Mouse (Mus musculus) ovary, postnatal 10 days (tissue): Measurements from ENCODE around the gene E130309D02Rik.

Experiments
- DNase-seq: peaks from one replicate; pipeline ENCODE4 v3.0.0; 2022; ENCODE audit warnings: low spot score

The E130309D02Rik gene

DNA sequence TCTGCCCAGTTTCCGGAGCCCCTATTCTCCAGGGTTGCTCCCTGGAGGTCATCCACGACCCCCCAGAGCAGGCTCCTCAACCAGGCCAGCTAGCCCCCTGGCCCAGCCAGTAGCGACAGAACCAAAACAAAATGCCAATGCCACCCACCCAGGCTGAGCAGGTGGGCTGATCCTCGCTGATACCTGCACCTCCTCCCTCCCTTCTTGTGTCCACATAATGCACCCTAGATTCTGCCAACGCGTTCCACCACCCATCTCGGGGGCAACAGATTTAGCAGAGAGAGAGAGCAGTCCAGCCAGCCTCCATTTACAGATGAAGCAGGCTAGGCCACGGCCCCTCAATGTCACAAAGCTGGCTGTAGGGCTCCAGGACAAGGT, 46.2 kb downstream of the E130309D02Rik start:
- DNase-seq = no peak

DNA sequence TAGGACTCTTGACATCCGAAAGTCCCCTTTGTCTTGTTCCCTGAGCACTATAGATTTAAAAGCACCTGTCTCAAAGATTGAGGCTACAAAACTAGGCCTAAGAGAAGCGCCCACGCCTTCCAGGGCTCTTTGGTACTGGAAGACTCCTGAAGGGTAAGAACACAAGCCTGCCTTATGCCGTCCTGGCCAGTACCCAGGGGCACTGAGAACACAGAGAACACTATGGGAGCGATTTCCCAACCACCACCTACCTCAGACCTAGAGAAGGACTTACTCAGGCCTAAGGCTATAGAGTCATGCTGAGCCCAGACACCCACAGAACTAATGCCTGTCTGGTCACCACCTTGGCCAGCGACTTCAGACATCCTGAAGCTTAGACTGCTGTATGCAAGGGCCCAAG, 48.4 kb downstream of the E130309D02Rik start:
- DNase-seq = no peak

DNA sequence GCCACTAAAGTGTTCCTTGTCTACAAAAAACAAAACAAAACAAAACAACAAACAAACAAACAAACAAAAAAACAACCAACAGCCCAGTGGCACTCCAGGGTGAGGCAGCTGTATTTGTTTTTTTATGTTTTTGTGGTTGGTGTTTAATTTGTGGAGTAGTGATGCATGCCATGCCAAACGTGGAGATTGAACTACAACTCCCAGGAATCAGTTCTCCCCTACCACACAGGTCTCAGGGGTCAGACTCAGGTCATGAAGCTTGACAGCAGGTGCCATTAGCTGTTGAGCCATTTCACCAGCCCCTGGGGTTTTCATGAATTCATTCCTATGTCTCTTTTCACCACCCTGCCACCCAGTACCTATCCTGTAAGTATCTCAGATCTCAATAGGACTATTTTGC, 49.8 kb downstream of the E130309D02Rik start:
- no peak for DNase-seq

DNA sequence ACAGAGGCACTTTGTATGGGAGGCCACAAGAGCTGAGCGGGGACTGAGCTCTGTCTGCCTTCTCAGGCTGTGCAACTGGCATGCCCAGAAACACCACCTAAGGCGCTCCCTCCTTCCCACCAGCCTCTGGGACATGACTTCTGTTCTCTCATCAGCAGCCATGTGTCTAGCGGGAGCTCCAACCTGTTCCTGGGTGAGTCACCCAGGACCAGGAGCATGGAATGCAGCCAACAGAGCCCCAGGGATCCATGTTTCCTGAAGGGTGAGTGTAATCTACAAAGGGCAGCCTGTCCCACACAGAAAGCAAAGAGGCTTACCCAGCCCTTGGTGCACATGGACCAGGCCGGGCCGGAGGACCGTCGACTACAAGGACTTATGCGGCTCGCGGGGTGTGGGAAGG, 50.5 kb downstream of the E130309D02Rik start:
- DNase-seq = no peak

DNA sequence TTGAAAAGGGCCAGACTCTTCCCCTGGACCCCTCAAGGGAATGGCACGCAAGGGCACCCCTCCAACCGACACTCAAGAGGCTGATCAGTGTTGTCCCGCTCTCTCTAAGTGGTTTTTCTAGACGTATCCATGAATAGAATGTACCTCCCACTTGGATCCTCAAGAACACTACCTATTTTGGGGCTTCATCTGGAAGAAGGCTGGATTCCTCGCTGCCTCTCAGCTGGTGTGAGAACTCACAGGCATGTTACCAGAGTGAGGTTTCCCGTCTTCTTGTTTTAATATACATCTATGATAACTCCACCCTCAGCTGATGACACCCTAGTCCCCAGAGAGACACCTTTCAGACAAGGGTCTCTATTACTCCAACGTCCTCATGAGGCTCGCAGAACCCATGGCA, 53.5 kb downstream of the E130309D02Rik start:
- DNase-seq = no peak

DNA sequence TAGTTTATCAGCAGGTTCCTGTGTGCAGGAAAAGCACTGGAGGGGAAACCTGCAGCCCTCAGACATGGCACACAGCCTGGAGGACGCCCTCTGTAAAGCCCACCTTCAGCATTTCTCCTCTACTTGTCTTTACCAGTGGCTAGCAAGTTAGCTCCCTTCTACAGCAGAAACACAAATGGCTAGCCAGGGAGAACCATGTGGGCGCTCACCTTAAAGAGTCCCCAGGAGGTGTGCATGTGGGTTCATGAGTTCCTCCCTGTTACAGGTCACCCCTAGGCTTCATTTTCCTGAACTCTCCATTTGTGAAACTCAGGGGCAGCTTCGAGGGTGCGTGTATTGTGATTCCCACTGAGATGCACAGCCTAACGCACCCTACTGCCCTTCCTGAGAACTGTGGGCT, 59.4 kb downstream of the E130309D02Rik start:
- DNase-seq = no peak

DNA sequence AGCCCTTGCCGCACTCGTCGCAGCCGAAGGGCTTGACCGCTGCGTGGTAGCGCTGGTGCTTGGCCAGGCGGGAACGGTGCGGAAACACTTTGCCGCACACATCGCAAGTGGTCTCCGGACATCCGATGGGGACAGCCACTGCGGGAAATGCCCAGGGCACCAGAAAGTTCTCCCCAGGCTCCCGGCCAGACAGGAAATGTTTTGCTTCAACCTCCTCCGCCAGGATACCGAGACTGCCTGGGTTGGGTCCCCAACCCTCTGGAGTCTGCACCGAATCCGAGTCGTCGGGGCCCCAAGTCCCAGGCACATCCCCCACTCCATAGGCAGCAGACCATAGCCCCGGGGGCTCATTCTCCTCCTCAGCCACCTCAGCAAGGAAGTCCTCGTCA, 60.0 kb downstream of the E130309D02Rik start:
- no peak for DNase-seq

DNA sequence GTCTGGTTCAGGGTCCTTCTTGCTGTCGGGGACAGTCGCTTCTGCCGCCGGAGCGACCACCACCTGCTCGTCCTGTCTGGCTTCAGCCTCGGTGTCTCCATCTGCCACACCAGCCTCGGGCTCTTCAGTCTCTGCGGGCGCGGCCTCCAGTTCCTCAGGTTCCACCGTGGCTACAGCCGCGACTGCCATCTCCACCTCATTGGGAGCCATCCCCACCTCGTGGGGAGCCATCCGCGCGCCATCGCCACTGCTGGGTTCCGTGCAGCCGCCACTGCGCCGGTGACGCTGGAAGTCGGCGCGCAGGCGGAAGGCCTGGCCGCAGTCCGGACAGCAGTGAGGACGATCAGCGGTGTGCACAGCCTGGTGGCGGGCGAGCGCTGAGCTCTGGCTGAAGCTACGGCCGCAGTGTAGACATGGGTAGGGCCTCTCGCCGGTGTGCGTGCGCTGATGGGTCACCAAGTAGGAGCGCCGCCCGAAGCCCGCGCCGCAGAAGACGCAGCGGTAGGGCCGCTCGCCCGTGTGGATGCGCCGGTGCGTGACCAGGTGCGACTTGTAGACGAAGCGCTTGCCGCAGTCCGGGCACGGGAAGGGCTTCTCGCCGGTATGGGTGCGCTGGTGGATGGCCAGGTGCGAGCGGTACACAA, 60.6 kb downstream of the E130309D02Rik start:
- no peak for DNase-seq

DNA sequence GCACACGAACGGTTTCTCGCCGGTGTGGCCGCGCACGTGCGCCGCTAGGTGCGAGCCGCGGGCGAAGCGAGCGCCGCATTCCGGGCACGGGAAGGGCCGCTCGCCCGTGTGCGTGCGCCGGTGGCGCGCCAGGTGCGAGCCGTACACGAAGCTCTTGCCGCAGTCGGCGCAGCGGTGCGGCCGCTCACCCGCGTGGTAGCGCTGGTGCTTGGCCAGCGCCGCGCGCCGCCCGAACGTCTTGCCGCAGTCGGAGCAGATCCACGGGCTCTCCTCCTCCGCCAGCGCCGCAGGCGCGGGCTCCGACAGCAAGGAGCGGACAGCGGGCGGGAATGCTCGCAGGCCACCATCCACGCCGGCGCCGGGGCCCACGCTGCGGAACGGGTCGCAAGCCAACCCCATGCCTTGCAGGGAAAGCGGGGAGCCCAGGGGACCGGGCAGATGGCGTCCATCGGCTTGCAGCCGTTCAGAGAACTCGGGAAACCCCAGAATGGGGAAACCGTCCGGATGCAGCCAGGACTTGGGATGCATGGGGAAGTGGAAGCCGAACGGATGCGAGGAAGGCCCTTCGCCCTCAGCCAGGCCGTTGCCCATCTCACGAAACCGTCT, 61.2 kb downstream of the E130309D02Rik start:
- DNase-seq = no peak

DNA sequence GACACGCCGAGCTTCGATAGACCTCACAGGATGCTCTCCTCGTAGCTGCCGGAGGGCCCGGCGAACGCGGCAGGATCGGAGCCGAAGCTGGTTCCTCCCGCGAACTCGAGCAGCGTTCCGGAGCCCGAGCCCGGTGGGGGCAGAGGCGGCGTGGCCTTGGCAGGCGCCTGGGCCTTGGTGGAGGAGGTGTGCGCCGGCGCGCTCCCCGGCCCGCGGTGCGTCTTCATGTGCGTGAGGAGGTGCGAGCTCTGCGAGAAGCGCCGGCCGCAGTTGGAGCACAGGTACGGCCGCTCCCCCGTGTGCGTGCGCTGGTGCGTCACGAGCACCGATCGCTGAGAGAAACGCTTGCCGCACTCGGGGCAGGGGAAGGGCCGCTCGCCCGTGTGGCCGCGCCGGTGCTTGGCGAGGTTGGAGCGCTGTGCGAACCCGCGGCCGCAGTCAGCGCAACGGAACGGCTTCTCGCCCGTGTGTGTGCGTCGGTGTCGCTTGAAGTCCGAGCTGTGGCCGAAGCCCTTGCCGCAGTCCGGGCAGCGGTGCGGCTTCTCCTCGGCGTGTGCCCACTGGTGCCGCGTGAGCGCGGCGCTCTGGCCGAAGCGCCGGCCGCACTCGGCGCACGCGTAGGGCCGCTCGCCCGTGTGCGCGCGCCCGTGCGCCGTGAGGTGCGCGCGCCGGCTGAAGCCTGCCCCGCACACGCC, 61.8 kb downstream of the E130309D02Rik start:
- DNase-seq = no peak

DNA sequence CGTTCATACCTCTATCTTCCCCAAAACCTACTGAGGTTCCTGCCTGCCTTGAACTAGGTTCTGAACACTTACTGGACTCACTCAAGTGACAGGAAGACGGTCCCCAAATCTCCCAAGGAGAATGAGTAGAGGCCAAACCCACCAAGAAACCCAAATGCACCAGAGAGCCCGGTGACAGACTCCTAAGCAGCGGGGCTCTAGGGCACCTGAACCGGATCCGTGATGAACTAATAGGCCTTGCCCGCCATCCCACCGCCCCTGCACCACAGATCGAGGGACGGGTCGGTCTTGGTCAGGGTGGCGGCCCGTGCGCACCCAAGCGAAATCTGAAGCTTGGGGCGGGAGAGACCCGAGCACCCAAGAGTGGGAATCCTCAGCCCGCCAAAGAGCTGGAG, 62.4 kb downstream of the E130309D02Rik start:
- no peak for DNase-seq

DNA sequence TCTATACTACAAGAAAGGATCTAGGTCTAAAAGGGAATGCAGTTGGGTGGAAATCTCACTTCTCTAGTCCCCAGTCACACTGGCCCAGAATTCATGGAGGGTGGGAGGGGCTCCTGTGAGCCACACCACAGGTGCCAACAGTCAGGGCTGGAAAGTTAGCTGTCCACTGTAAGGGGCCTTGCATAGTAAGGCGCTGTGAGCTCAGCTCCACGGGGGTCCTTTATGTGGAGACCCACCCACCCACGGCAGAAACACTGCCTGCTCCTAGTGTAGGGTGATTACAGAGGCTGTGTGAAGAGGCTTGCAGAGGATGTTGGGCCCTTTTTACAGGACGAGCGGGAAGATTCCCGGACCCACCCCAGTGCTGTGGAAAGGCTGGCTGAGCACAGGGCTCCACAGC, 63.1 kb downstream of the E130309D02Rik start:
- DNase-seq = no peak
